Mouse (Mus musculus) cerebellum, postnatal 25 days (tissue): ENCODE measurements around the gene Slc41a3.

Source experiments
- DNase-seq, 2 experiments: peaks; one replicate each; pipeline ENCODE4 v3.0.0; 2021; ENCODE audit warnings: mixed read lengths in 2 of 2

Gene Slc41a3

GRCm38 (mm10) chr6:90686812-90687211, 82.3 kb downstream of the Slc41a3 start:
- no peak for DNase-seq

- no peak for DNase-seq
These were observed 83.5 kb downstream of the Slc41a3 start for GRCm38 (mm10) chr6:90688003-90688402.

DNA sequence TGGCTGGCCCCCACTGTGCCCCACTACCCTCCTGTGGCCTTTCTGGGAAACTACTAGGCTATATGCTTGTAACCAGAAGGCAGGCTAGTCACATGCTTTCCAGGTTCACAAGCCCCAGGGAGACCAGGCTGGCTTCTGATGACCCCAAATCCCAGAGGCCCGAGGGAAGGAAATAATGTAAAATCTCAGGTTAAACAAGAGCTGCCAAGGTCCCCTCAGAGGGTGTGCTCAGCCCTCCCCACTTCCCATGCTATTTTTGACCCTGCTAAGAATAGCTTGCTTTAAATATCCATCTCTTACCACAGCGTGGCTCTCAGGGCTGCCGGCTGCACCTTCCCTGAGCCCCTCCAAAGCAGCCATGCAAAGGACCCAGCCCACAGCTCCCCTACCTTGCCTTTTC, 84.2 kb downstream of the Slc41a3 start:
- peak in 1 of 2 experiments; percentile 39 for DNase-seq

- no peak for DNase-seq
These were observed 85.0 kb downstream of the Slc41a3 start for GRCm38 (mm10) chr6:90689500-90689899.

- DNase-seq = no peak
These were observed 87.4 kb downstream of the Slc41a3 start for GRCm38 (mm10) chr6:90691935-90692334.

- DNase-seq = peak; percentile 82 to 89
These were observed 87.9 kb downstream of the Slc41a3 start for GRCm38 (mm10) chr6:90692404-90692803.

GRCm38 (mm10) chr6:90695754-90696153, 91.2 kb downstream of the Slc41a3 start:
- DNase-seq = peak; percentile 52 to 68
